Mouse (Mus musculus) heart, postnatal 25 days (tissue): ENCODE results near the gene Glt28d2. TPM values are rescaled to one million over a fixed set of nuclear protein-coding genes. Genes with fewer than 3 reads are reported as not detected.
"Not testable (repeated sequence)": the region's sequence is repeated elsewhere in the genome, so short reads cannot be mapped to it uniquely, and the experiment has no call there.

ENCODE experiments used
- DNase-seq: peaks from one replicate; pipeline ENCODE4 v3.0.0; 2022; ENCODE audit warnings: low spot score
- intact Hi-C: fragments of 180-260 bp; cut with DNase I; formaldehyde crosslinking; loops from one replicate; pipeline ENCODE4 v1.15.1; 2025
- total RNA-seq, 2 experiments: library from RNA; stranded (reverse); gene quantifications; 2 replicates each; pipeline ENCODE4 v1.2.3; 2021

Gene Glt28d2
- 1 to 10 TPM; 3.9 to 5.0 TPM for total RNA-seq

DNA sequence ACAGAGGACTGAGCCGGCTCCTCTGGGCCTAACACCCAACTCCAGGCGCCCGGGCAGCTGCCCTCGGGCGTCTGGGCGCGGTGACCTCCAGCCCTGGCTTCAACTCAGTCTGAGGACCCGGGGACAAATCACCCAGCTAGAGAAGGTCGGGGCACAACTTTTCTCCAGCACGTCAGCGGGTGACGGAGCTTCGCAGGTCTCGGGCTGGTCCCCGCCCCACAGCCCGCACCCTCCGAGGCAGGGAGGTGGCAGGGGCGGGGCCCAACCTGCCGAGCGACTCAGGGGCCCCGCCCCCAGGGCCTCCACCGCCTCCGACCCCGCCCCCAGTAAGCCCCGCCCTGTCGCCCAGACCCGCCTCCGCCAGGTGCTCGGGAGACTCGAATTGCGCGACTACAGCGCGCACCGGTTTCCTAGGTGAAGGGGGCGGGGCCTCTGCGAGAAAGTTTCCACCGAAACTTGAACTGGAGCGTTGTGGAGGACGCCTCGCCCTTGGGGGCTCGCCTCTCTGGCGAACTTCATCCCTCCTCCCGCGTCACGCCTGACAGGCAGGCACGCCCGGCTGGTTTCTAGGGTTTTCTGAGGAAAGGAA lies at the start of gene Glt28d2, which contains the start of gene Gm37240:
Gene Glt28d2 (minus strand): TSS at position 278 of the 589 bp plus-strand sequence.
Gene Gm37240 (minus strand): TSS at position 280 of the 589 bp plus-strand sequence.
- intact Hi-C loops, result no loop called here
- peak; percentile 69 for DNase-seq

DNA sequence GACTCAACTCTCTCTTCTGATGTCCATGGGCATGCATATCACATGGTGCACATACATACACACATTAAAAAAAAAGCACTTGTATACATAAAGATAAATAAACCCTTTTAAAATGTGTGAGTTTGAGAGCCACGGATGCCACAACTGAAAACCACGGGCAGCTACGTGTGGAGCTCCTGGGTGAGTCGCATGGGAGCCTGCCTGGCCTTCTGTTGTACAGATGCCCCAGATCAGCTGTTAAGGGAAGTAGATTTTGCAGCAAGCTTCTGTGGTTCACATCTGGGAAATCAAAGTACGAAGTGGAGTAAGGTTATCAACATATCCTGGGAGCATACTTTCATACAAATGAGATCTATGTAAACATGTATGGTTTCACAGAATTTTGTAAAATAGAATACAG lies 46.3 kb upstream of the Glt28d2 start:
- no peak for DNase-seq
- intact Hi-C loops, result no loop called here

- DNase-seq, result no peak
- intact Hi-C loops, result no loop called here
Observed at GRCm38 (mm10) chr3:85931859-85932258, 44.5 kb upstream of the Glt28d2 start.

DNA sequence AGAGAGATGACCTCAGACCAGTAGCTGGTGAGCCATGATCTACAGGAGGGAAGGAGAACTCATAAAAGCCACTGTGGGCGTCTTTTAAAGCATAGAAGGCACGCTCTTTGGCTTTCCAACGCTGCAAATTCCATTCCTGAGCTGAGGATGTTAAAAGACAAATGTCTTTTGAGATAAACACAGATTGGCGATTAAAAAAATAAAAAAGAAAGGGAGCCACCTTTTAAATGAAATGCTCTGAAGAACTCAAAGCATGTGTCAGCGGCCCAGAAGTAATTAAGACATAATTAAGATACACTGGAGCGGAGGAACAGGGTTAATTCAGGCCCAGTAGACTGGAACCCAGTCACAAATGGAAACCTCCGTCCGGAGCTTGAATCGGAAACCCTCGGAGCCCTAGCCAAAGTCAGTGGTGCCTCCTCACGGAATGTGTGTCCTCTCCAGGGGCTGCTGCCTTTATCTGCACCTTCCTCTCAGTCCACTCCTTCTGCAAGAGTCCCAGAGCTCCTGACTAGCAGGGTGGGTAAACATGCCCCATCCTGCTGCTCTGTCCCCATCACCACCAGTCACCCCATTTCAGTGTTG lies 43.4 kb upstream of the Glt28d2 start:
- DNase-seq, result no peak
- intact Hi-C loops, result no loop called here

DNA sequence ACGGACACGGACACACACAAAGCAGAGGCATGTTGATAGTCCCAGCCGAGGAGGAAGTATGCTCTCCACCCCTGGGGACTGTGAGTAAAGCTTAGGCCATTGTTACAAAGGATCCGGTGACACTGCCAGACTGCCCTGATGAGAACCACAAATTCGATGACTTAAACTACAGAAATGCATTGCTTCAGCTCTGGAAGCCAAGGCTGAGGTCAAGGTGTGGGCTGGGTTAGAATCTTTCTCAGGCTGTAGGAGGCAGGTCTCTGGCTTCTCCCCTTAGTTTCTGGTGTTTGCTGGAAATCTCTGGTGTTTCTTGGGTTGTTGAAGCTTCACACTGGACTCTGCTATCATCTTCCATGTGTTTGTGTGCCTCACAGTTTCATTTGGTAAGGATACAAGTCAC lies 42.4 kb upstream of the Glt28d2 start:
- intact Hi-C loops, result loop anchor here (5.0 kb wide), 2 partner anchors 43 to 183 kb away; partner anchors contain the start of gene Sh3d19
- no peak for DNase-seq

- DNase-seq, result no peak
- intact Hi-C loops, result loop anchor here (5.0 kb wide), 2 partner anchors 44 to 184 kb away; partner anchors contain the start of gene Sh3d19
Observed at GRCm38 (mm10) chr3:85928140-85928611, 40.9 kb upstream of the Glt28d2 start.

GRCm38 (mm10) chr3:85927296-85927695 lies 40.0 kb upstream of the Glt28d2 start:
- no peak for DNase-seq
- intact Hi-C loops, result loop anchor here (5.0 kb wide), 2 partner anchors 45 to 185 kb away; partner anchors contain the start of gene Sh3d19

DNA sequence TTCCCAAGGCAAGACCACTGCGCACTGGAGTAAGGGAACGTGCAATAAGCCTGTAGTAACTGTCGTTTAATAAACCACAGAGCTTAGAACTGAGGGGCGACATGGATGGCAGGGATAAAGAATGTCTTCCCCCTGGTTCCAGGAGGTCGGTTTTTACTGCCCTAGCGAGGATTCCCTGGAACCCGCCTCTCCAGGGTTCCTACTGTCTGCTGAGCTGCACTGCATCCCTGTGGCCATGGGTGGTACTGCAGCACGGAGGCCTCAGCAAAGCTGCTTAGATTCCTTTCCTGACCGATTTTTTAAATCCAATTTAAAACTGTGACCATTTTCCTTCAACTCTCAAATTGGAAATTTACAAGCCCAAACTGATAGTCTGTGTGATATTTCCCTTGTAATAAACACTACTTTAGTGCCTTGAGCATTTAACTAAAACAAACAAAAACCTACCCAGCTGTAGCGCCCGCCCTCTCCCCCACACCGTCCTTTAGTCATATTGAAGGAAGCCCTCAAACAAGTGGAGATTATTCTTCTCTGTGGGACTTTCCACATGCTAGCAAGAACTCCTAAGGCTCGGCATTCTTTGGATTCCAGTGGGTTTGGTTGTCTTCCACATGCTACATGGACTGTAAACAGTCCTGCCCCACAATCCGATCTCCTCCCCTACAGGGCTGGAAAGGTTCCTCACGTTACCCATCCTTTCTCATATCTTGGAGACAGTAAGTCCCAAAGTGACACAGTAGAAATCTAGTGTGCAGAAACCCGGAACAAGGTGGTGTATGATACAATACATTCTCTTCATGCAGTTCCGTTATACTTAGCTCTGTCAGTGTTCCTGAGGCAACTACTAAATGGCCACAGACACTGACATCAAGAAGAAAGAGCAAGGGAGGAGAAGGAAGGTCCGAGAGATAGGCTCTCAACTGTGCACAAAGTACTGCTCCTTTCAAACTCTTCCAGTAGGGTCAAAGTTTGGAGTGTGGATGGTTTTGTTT lies 36.9 kb upstream of the Glt28d2 start:
- DNase-seq, result peak; percentile 18
- intact Hi-C loops, result loop anchor here (2.0 to 5.0 kb wide), 3 partner anchors 208 to 1002 kb away; no protein-coding TSS in a partner anchor

DNA sequence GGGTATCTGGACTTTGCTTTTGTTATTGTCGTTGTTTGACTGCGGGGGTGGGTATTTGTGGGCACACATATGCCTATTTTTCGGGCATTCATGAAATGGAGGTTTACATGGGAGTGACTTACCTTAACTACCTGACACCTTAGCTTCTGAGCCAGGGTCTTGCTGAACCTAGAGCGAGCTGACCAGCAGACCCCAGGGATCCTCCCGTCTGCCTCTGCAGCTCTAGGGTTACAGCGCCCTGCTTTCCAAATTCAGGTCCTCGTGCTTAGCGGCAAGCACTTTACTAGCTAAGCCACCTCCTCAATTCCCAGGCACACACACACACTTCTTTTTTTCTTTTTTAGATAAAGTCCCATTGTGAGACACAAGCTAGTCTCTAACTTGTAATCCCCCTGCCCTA lies 36.0 kb upstream of the Glt28d2 start:
- intact Hi-C loops, result loop anchor here (5.0 kb wide), 2 partner anchors 209 to 1001 kb away; no protein-coding TSS in a partner anchor
- no peak for DNase-seq

GRCm38 (mm10) chr3:85922331-85922730 lies 35.0 kb upstream of the Glt28d2 start:
- intact Hi-C loops, result loop anchor here (5.0 kb wide), 2 partner anchors 210 to 1000 kb away; no protein-coding TSS in a partner anchor
- no peak for DNase-seq

- intact Hi-C loops, result loop anchor here (5.0 kb wide), 2 partner anchors 212 to 998 kb away; no protein-coding TSS in a partner anchor
- not testable (repeated sequence) for DNase-seq
Observed at GRCm38 (mm10) chr3:85920671-85921070, 33.4 kb upstream of the Glt28d2 start.

DNA sequence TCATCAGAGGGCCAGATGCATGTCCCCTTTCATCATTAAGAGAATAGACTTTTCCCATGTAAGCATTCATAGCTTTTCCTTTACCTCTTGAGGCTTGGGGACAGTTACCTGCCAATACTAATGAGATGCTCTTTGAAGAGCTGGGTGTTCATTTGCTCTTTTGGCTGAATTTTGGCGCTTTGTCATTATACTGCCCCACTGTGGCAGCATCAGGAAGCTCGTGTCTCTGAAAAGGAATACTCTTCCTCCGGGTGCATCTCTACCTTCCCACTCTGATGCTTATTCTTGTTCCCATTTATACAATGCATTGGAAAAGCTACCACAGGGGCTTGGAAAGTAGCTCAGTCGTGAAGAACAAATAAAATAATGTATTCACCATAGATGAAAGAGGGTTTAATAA lies 30.3 kb upstream of the Glt28d2 start:
- intact Hi-C loops, result loop anchor here (2.0 kb wide), 1 partner anchor 29 kb away; no protein-coding TSS in a partner anchor
- no peak for DNase-seq

GRCm38 (mm10) chr3:85914806-85915205 lies 27.5 kb upstream of the Glt28d2 start:
- DNase-seq, result no peak
- intact Hi-C loops, result no loop called here

DNA sequence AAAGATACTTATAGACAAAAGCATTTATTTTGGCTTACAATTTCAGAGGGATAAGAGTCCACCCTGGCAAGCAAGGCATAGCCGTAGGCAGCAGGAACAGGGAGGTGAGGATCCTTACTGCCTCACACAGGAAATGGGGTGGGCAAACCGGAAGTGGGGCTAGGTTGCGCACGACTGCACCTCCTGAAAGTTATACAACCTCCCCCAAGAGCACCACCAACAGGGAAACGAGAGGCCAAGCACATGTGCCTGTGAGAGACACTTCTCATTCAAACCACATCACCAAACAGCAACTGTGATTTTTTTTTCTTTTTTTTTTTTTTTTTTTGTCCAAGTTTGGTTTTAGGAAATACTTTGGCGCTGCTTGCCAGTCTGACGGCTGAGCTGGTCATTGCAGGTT lies 19.8 kb upstream of the Glt28d2 start:
- intact Hi-C loops, result no loop called here
- DNase-seq, result no peak

DNA sequence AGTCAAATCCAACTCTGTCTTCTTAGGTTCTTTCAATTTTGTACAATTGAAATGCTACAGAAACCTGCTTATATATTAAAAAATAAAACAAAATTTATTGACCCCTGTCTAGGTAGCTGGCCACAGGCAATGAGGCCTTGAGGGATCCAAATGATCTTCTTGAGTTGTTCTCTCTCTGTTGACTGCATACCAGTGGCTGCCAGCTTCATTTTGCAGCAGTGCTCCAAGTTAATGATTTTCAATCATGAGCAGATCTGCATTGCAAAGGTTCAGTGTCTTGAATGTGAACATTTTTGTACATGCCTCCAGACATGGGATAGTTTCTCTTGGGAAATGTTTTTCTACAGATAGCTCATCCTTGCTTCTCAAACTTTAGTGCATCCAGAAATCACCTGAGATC lies 17.1 kb upstream of the Glt28d2 start:
- DNase-seq, result no peak
- intact Hi-C loops, result no loop called here

GRCm38 (mm10) chr3:85895020-85895419 lies 7.7 kb upstream of the Glt28d2 start:
- intact Hi-C loops, result no loop called here
- DNase-seq, result no peak

DNA sequence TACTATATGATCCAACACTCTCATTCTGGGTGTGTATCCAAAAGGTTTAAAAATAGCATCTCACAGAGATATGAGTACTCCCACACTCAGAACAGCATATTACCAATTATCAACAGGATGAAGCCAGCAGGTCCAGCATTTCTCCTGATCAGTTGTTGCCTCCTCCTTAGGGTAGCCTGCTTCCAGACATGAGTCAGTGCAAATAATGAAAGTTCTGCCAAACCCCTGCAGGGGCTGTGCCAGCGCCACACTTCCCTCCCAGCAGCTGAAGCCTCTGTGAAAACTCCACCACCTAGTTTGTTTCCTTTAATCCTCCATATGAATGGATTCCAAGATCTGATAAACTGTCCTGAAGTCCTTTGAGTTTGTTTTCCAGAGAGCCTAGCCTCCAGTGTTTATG lies 4.3 kb upstream of the Glt28d2 start:
- no peak for DNase-seq
- intact Hi-C loops, result no loop called here

DNA sequence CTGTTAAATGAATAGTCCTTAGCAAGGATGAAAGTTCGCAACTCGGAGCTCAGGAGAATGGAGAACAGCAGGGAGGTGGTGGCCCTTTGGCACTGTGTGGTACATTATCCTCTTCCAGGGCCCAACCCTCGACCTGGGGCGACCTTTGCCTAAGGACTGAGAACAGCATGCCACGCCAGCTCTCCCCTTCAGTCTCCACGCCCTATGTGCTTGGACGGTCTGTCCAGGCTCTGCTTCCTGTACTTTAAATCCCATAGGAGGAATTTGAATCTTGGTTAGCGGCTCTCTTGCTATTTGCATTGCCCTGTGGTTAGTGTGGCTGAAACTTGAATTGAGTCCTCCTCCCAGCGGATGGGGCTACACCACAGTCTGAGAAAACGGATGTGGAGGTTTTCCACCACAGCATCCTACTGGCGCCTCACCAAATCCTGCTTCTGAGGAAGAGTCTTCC lies 930 bp upstream of the Glt28d2 start:
- peak; percentile 54 for DNase-seq
- intact Hi-C loops, result loop anchor here (2.0 kb wide), 1 partner anchor 29 kb away; no protein-coding TSS in a partner anchor

GRCm38 (mm10) chr3:85886636-85887238 lies 579 bp downstream of the Glt28d2 start:
- intact Hi-C loops, result no loop called here
- DNase-seq, result peak; percentile 20
